In genomic region chr10:76391786-76392185, GRCm38 (mm10) we compare ENCODE assay signal across 10 mouse cellular contexts. TPM values are rescaled to one million over a fixed set of nuclear protein-coding genes. Genes with fewer than 3 reads are reported as not detected.
DNase-seq lines count a peak whose midpoint lies in the region; ATAC-seq and TF ChIP-seq lines count a peak whose summit lies in the region.
"Had no signal": no experiment of that assay in that cellular context is flagged by ENCODE, and none has a peak within 500 bp of the region (broad histone marks: within the 10 kb centered on the region; RNA-seq: fewer than 3 reads in every experiment).

No protein-coding gene starts in this region.

- H3K9me3 ChIP-seq in embryonic facial prominence, embryonic 11.5 days (replicated peaks; ENCODE audit: control insufficient read depth, low read length), result no peaks in the 10 kb centered on the region
- H3K9me3 ChIP-seq in lung, postnatal 0 days (ENCODE audit: low read length), result no peaks in the 10 kb centered on the region

- peak; percentile 73 for TF ChIP-seq CTCF in heart, adult 2 months (IDR thresholded peaks at IDR 0.05)
- peak; percentile 93 for TF ChIP-seq CTCF in bone marrow macrophage, adult 2 months (IDR thresholded peaks at IDR 0.05; ENCODE audit: low read depth, low read length)
- TF ChIP-seq CTCF in lung, postnatal 0 days (IDR thresholded peaks at IDR 0.05), result peak; percentile 53

- H3K9ac ChIP-seq in heart, adult 2 months (ENCODE audit: low read depth, low read length), result no peak overlapping the region
- no peak overlapping the region for H3K9ac ChIP-seq in embryonic facial prominence, embryonic 11.5 days (replicated peaks; ENCODE audit: low read length)
- no peak overlapping the region for H3K9ac ChIP-seq in lung, postnatal 0 days (replicated peaks; ENCODE audit: low read depth)

- TF ChIP-seq EP300 in heart, adult 2 months (IDR thresholded peaks at IDR 0.05; ENCODE audit: insufficient read depth, low read depth, low read length), result no peak
- TF ChIP-seq EP300 in lung, postnatal 0 days (IDR thresholded peaks at IDR 0.05), result no peak

- no peak overlapping the region for H3K4me2 ChIP-seq in embryonic facial prominence, embryonic 11.5 days (ENCODE audit: low read depth, low read length)
- no peak overlapping the region for H3K4me2 ChIP-seq in lung, postnatal 0 days (replicated peaks; ENCODE audit: low read depth, low read length)

- WGBS in heart, adult 2 months, result 87% methylated on average over 9 of the region's 9 CpGs
- 87% methylated on average over 9 of the region's 9 CpGs for WGBS in embryonic facial prominence, embryonic 11.5 days
- WGBS in lung, postnatal 0 days, result 77% methylated on average over 9 of the region's 9 CpGs

- ATAC-seq in embryonic facial prominence, embryonic 11.5 days (replicated peaks; ENCODE audit: insufficient number of reproducible peaks, low FRiP score, low TSS enrichment, low read depth), result no peak
- ATAC-seq in lung, postnatal 0 days, result no peak

- intact Hi-C loops in heart, adult 2 months (cut with DNase I), result no loop called here
- intact Hi-C loops in heart, postnatal 25 days (cut with DNase I), result no loop called here

- no peaks in the 10 kb centered on the region for H3K36me3 ChIP-seq in heart, adult 2 months (ENCODE audit: control insufficient read depth, insufficient read depth, low read length)
- H3K36me3 ChIP-seq in embryonic facial prominence, embryonic 11.5 days (replicated peaks; ENCODE audit: control insufficient read depth, insufficient read depth, low read depth, low read length), result peaks cover 7% of the 10 kb centered on the region
- H3K36me3 ChIP-seq in lung, postnatal 0 days (ENCODE audit: insufficient read depth, low read length), result peaks cover 32% of the 10 kb centered on the region

- no peaks in the 10 kb centered on the region for H3K4me1 ChIP-seq in heart, adult 2 months (ENCODE audit: control insufficient read depth, insufficient read depth, low read length)
- H3K4me1 ChIP-seq in bone marrow macrophage, adult 2 months (ENCODE audit: control insufficient read depth, insufficient read depth, low read length), result no peaks in the 10 kb centered on the region
- no peaks in the 10 kb centered on the region for H3K4me1 ChIP-seq in embryonic facial prominence, embryonic 11.5 days (ENCODE audit: control insufficient read depth, insufficient read depth, low read length)
- H3K4me1 ChIP-seq in lung, postnatal 0 days (ENCODE audit: insufficient read depth, low read depth, low read length), result no peaks in the 10 kb centered on the region

- H3K79me2 ChIP-seq in heart, adult 2 months (replicated peaks; ENCODE audit: control insufficient read depth, insufficient read depth, low read length), result no peaks in the 10 kb centered on the region

- no peak for DNase-seq in heart, adult 2 months
- DNase-seq in heart, postnatal 25 days (ENCODE audit: low spot score), result no peak
- DNase-seq in 3T3-L1 (ENCODE audit: low read depth, low spot score), result peak; percentile 22
- DNase-seq in embryonic facial prominence, embryonic 11.5 days (ENCODE audit: low spot score), result peak; percentile 62
- DNase-seq in lung, postnatal 0 days (ENCODE audit: low spot score), result no peak
- no peak for DNase-seq in Muller cell, postnatal 12 days (ENCODE audit: inconsistent ontology term)
- no peak for DNase-seq in layer of hippocampus, postnatal 10 days (ENCODE audit: low spot score in 2 of 2)

- no peak for TF ChIP-seq POLR2A in heart, adult 2 months (IDR thresholded peaks at IDR 0.05; ENCODE audit: insufficient read depth, low read depth, low read length)
- no peak for TF ChIP-seq POLR2A in bone marrow macrophage, adult 2 months (IDR thresholded peaks at IDR 0.05; ENCODE audit: borderline replicate concordance, low read depth, low read length)

- no peaks in the 10 kb centered on the region for H3K27me3 ChIP-seq in heart, adult 2 months (ENCODE audit: control insufficient read depth, insufficient read depth, low read length)
- no peaks in the 10 kb centered on the region for H3K27me3 ChIP-seq in embryonic facial prominence, embryonic 11.5 days (ENCODE audit: control insufficient read depth, insufficient read depth, low read length)
- H3K27me3 ChIP-seq in lung, postnatal 0 days (replicated peaks; ENCODE audit: insufficient read depth, low read length), result no peaks in the 10 kb centered on the region

- no peak overlapping the region for H3K4me3 ChIP-seq in heart, adult 2 months
- no peak overlapping the region for H3K4me3 ChIP-seq in bone marrow macrophage, adult 2 months (ENCODE audit: insufficient read depth, low read length)
- H3K4me3 ChIP-seq in embryonic facial prominence, embryonic 11.5 days (ENCODE audit: low read depth, low read length), result no peak overlapping the region
- H3K4me3 ChIP-seq in lung, postnatal 0 days (ENCODE audit: low read depth, low read length), result no peak overlapping the region
- H3K4me3 ChIP-seq: myocyte had no signal

- no peak overlapping the region for H3K27ac ChIP-seq in heart, adult 2 months
- no peak overlapping the region for H3K27ac ChIP-seq in bone marrow macrophage, adult 2 months (ENCODE audit: insufficient read depth, low read depth, low read length)
- no peak overlapping the region for H3K27ac ChIP-seq in embryonic facial prominence, embryonic 11.5 days (replicated peaks; ENCODE audit: low read depth, low read length)
- H3K27ac ChIP-seq in lung, postnatal 0 days (ENCODE audit: low read length), result no peak overlapping the region

RNA-seq across cellular contexts. Expression of gene Dip2a, which starts 46.7 kb away (rescaled TPM):
- total RNA-seq in heart, adult 2 months (2021), result 1 to 10 TPM; 8.4 to 9.2 TPM
- polyA plus RNA-seq in heart, adult 2 months (2012; rRNA removed), result 7.5 and 9.9 TPM in 2 replicates
- total RNA-seq in heart, postnatal 25 days (2021), result 10 to 100 TPM; 12.5 TPM
- 10.8 and 12.1 TPM in 2 replicates for polyA plus RNA-seq in bone marrow macrophage, adult 2 months (2012; ENCODE audit: insufficient read depth, insufficient read length, missing spikeins)
- 3.9 and 4.3 TPM in 2 replicates for polyA plus RNA-seq in embryonic facial prominence, embryonic 11.5 days (2014; fragmentation: Nextera tagmentation; extraction: Ambion mirVana)
- polyA plus RNA-seq in lung, postnatal 0 days (2015; fragmentation: Nextera tagmentation; extraction: Ambion mirVana), result 7.2 and 8.1 TPM in 2 replicates
- total RNA-seq in layer of hippocampus, postnatal 10 days (2021), result 10 to 100 TPM; 60.6 to 63.2 TPM

RNA-seq across cellular contexts. Expression of gene AC141477.1, which starts 48.5 kb away (rescaled TPM):
- total RNA-seq in heart, adult 2 months (2021), result not detected
- polyA plus RNA-seq in heart, adult 2 months (2012; rRNA removed), result not detected in 2 replicates
- not detected for total RNA-seq in heart, postnatal 25 days (2021)
- polyA plus RNA-seq in bone marrow macrophage, adult 2 months (2012; ENCODE audit: insufficient read depth, insufficient read length, missing spikeins), result 8.3 and 9.2 TPM in 2 replicates
- polyA plus RNA-seq in embryonic facial prominence, embryonic 11.5 days (2014; fragmentation: Nextera tagmentation; extraction: Ambion mirVana), result not detected in 2 replicates
- 1.4 TPM in 1 of 2 replicates, not detected in the other for polyA plus RNA-seq in lung, postnatal 0 days (2015; fragmentation: Nextera tagmentation; extraction: Ambion mirVana)
- total RNA-seq in layer of hippocampus, postnatal 10 days (2021), result not detected
- total RNA-seq: heart, postnatal 14 days had no signal
- polyA plus RNA-seq: myocyte had no signal

RNA-seq across cellular contexts. Expression of gene Pcnt, which starts 50.8 kb away (rescaled TPM):
- total RNA-seq in heart, adult 2 months (2021), result 10 to 100 TPM; 42.2 to 56.7 TPM
- polyA plus RNA-seq in heart, adult 2 months (2012; rRNA removed), result 27.4 and 43.0 TPM in 2 replicates
- total RNA-seq in heart, postnatal 25 days (2021), result 10 to 100 TPM; 38.1 to 47.4 TPM
- polyA plus RNA-seq in bone marrow macrophage, adult 2 months (2012; ENCODE audit: insufficient read depth, insufficient read length, missing spikeins), result 24.8 and 27.3 TPM in 2 replicates
- polyA plus RNA-seq in embryonic facial prominence, embryonic 11.5 days (2014; fragmentation: Nextera tagmentation; extraction: Ambion mirVana), result 12.6 and 14.3 TPM in 2 replicates
- 16.7 and 18.5 TPM in 2 replicates for polyA plus RNA-seq in lung, postnatal 0 days (2015; fragmentation: Nextera tagmentation; extraction: Ambion mirVana)
- 10 to 100 TPM; 14.6 to 15.8 TPM for total RNA-seq in layer of hippocampus, postnatal 10 days (2021)

RNA-seq across cellular contexts. Expression of gene 2610028H24Rik, which starts 57.1 kb away (rescaled TPM):
- under 1 TPM in 1 of 2 experiments, not detected in 1; 0.20 TPM for total RNA-seq in heart, adult 2 months (2021)
- 0.47 and 1.8 TPM in 2 replicates for polyA plus RNA-seq in heart, adult 2 months (2012; rRNA removed)
- total RNA-seq in heart, postnatal 25 days (2021), result under 1 TPM in 1 of 2 experiments, not detected in 1; 0.26 TPM
- polyA plus RNA-seq in bone marrow macrophage, adult 2 months (2012; ENCODE audit: insufficient read depth, insufficient read length, missing spikeins), result not detected in 2 replicates
- polyA plus RNA-seq in embryonic facial prominence, embryonic 11.5 days (2014; fragmentation: Nextera tagmentation; extraction: Ambion mirVana), result not detected in 2 replicates
- polyA plus RNA-seq in lung, postnatal 0 days (2015; fragmentation: Nextera tagmentation; extraction: Ambion mirVana), result 30.3 and 32.3 TPM in 2 replicates
- total RNA-seq in layer of hippocampus, postnatal 10 days (2021), result not detected
- polyA plus RNA-seq: myocyte had no signal

Comparison
In these comparisons a context has a peak if more than half of its experiments do, and no peak if none do; other contexts are left out.
1. DNase-seq: peak in 3T3-L1 (single experiment) and embryonic facial prominence, embryonic 11.5 days (single experiment); none in heart, adult 2 months (0 of 2), heart, postnatal 25 days (single experiment), lung, postnatal 0 days (single experiment), Muller cell, postnatal 12 days (single experiment) and layer of hippocampus, postnatal 10 days (0 of 2).
2. Peak in every context shown above with its lines, with median percentiles within 50 percentile points of each other: CTCF ChIP-seq.